Mouse (Mus musculus) right cerebral cortex, adult 2 months (tissue): Measurements from ENCODE around the gene Sh2d3c.

Experiments
- DNase-seq, 2 experiments: peaks; one replicate each; pipeline ENCODE4 v3.0.0; 2021 to 2022; ENCODE audit warnings: low spot score in 2 of 2

Sh2d3c gene

DNA sequence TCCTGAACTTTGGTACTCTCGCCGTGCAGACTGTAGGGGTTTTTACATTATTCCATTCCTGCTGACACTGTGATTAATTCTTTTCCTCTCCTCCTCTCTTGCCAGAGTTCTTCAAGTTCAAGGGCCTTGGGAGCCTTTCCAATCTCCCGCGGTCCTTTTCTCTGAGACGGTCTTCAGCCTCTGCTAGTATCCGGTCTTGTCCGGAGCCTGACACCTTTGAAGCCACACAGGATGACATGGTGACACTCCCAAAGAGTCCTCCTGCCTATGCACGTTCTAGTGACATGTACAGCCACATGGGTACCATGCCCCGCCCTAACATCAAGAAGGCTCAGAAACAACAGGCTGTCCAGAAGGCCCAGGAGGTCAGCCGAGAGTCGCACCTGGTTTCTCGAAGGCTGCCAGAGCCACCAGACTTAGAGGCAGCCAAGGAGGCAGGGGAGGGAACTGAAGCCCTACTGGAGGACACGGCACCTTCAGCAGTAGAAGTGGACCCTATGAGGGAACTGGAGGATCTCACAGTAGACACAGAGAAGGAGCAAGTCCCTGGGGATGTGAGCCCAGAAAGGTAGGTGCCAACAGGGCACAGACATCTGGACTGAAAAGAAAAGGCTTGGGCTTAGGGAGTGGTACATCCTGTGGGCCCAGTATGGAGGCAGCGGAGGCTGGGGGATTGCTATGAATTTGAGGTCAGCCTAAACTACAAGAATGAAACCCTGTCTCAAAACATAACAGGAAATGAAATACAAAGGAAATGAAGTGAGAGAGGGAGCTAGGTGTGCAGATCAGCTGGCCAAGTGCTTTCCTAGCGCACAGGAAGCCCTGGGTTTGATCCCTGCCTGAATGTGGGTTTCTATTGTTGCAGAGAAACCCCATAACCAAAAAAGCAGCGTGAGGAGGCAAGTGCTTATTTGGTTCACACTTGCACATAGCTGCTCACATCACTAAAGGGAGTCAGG lies 4.3 kb downstream of the Sh2d3c start:
- DNase-seq, result no peak

GRCm38 (mm10) chr2:32727435-32727834 lies 6.6 kb downstream of the Sh2d3c start:
- DNase-seq, result peak; percentile 81 to 85

- no peak for DNase-seq
Observed at GRCm38 (mm10) chr2:32728463-32728862, 7.6 kb downstream of the Sh2d3c start.

DNA sequence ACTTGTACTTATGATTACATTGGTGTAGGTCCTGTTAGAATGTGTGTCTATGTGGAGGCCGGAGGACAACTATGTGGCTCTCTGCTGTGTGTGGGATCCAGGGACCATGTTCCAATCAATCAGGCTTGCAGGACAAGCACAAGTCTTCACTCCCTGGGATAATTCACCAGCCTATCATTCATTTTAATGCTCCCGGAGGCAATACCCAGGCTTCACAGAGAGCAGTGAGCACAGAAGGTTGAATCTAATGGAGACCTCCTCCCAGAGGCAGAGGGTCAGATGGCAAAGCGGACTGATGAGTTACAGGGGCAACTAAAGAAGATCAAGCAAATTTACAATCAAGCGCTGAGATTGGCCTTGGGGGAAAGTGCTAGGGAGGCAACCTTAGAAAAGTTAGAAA lies 8.7 kb downstream of the Sh2d3c start:
- no peak for DNase-seq

GRCm38 (mm10) chr2:32730854-32731253 lies 10.0 kb downstream of the Sh2d3c start:
- DNase-seq, result no peak

GRCm38 (mm10) chr2:32731911-32732310 lies 11.1 kb downstream of the Sh2d3c start:
- no peak for DNase-seq

DNA sequence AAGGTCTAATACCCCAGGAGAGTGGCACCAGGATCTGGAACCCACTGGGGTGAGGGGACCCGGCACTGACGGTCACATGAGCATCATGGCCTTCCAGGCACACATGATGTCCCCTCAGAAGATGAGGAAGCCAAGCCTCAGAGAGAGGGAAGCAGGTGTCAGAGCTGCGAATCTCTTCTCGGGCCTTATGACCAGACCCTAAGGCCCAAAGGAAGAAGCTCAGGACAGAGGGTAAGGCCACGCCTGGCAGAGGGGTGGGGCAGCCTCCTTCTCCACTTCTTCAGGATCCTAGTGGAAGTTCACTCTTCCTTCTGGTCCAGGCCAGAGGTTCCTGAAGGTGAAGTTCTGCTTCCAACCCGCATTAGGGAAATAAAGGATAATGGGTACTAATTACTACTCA lies 11.8 kb downstream of the Sh2d3c start:
- no peak for DNase-seq

GRCm38 (mm10) chr2:32734480-32734879 lies 13.6 kb downstream of the Sh2d3c start:
- no peak for DNase-seq

DNA sequence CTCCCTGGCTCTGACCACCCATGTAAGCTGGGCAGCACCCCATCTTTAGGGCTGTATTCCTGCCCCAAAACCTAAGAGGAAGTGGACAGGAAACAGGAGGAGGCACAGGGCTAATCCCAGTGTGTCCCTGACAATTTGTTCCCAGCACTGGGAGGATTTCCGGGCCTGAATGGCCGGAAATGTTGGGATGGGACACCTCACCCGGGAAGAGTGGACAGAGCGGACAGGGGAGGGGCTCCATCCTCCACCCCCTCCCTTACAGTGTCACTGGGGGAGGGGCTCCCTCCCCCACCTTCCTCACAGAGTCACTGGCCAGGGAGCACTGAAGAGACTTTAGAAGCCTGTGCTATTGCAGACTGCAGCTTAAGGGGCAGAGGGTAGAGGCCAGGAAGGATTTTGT lies 14.1 kb downstream of the Sh2d3c start:
- DNase-seq, result no peak

DNA sequence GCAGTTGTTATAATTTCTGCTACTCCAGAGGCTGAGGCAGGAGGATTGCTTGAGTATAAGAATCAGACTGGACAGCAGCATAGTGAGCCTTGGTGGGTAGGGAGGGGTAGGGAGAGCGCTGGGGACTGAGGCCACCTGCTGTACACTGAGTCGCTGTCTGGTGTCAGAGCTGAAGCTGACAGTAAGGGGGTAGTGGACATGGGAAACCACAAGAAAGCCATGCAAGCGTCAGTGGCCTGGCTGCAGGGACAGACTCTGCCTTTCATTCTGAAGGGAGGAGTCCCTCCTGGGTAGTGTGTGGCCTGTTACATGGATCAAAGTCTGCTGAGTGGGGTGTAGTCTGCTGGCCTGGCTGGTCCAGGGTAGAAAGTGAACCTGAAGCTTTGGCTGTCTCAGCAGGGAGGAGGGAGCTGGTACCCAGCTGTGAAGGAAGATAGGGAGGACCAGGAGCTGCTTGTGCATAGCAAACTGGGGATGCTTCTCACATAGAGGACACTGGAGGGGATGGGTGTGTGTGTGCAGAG lies 15.5 kb downstream of the Sh2d3c start:
- no peak for DNase-seq

- no peak for DNase-seq
Observed at GRCm38 (mm10) chr2:32737008-32737407, 16.2 kb downstream of the Sh2d3c start.

- DNase-seq, result no peak
Observed at GRCm38 (mm10) chr2:32739311-32739710, 18.5 kb downstream of the Sh2d3c start.

DNA sequence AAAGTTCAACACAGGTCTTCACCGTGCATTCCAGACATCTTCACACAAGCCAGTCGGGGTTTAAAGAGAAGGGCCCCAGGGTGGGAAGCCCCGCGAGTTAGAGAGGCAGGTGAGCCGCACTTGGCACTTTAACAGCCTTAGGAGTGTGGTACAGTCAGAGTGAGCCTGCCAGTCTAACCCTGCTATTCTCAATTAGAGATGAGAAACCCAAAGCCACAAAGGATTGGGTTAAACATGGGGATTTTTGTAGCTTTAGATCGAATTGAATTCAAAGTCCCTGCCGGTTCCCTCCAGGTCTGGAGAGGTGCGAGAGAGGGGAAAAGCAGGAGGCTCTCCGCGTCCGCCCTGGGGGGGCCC lies 20.0 kb downstream of the Sh2d3c start, which contains the start of gene 6330409D20Rik:
Gene 6330409D20Rik, minus strand, starts transcription at position 101 of the 357 bp plus-strand sequence.
- no peak for DNase-seq

DNA sequence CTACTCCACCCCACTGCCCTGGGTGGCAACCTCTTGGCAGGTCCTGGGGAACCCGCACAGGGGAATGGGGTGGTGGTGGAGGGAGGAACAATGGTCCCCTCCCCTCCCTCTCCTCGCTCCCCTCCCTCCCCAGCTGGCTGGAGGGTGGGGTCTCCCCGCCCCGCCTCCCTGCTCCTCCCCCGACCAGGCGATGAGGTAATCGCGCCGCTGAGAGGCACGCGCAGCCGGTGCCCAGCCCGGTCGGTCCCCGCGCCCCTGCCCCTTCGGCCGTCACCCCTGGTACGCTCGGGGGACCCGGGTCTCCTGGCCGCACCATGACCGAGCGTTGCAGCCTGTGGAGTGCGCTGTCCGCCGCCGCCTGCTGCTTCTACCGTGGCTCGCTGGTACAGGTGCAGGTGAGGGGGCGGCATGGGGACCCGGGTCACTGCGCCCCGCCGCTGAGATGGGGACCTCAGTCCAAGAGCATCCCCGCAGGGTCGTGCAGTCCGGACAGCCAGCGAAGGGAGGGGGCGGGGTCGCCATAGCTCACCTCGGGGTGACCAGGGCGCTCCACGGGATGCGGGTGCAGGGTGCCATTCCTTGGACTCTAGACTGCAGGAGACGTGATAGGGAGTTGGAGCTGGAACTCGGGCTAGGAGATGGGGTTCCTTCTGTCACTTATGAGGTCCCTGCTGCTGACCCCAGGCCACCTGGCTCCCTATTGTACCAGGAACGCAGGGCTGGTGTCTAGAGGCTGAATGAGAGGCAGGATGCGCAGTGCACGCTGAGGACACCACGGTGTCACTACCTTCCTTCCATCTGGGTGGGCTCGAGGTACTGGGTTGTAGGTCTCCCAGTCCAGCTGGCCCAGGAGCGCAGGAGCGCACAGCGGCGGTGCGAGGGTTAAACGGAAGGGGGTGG lies 20.7 kb downstream of the Sh2d3c start:
- DNase-seq, result peak; percentile 45 to 54

GRCm38 (mm10) chr2:32742173-32742531 lies 21.3 kb downstream of the Sh2d3c start:
- DNase-seq, result peak; percentile 87

- DNase-seq, result no peak
Observed at GRCm38 (mm10) chr2:32744272-32744982, 23.6 kb downstream of the Sh2d3c start.

GRCm38 (mm10) chr2:32749082-32749481 lies 28.2 kb downstream of the Sh2d3c start:
- no peak for DNase-seq

DNA sequence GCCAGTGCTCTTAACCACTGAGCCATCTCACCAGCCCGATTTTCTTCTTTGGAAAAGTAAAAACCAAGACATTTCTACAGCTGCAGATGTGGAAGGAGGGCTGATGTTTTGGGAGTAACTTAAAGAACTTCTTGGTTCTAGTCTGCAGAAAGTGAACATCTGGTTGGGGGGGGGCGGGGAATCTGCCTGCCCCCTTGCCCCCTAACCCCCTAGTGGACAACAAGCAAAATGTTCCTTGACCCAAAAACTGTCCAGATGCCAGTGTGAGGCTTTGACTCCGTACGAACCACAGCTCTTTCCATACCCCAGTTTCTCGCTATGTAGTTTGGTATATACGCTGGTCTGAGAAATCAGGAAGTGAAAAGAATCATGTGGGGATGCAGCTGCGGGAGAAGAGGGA lies 29.3 kb downstream of the Sh2d3c start:
- DNase-seq, result no peak

DNA sequence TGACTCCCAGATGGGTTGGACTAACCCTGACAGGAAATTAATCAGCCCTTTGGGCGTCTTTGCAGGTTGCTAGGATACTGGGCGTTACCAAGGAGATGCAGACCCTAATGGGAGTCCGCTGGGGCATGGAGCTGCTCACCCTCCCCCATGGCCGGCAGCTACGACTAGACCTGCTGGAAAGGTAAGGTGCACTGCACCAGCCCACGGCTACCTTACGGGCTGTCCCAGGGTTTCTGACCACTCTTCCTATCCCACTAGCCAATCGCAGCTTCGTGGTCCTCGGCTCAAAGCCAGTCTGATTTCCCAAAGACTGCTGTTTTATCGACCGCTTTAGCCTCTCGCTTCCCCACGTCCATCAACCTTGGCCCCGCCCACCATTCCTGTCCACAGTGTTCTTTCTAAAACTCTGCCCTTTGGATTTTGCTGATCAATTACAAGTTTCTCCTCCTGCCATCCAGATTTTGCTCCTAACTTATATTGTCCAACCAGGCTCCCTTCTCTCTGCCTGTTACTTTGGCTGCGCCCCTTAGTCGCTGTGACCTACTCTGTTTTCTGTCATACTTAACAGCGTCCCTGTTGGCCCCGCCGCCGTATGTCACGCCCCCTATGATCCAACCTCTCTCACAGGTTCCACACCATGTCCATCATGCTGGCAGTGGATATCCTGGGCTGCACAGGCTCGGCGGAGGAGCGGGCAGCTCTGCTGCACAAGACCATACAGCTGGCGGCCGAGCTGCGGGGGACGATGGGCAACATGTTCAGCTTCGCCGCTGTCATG lies 30.2 kb downstream of the Sh2d3c start:
- no peak for DNase-seq

DNA sequence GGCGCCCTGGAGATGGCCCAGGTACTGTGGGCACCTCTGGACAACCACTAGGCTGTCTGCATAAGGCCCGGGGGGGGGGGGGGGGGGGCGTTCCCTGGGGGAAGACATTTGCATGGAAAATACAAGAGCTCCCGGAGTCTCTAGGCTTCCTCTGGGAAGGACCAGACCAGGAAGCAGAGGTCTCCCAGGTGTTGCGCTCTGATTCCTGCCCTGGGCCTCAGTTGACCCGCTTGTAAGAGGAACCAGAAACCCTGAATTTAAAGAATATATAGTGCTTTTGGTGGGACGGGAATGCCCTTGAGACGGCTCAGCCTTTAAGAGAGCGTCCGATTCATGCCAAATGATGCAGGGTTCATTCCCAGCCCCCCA lies 30.8 kb downstream of the Sh2d3c start:
- DNase-seq, result no peak

GRCm38 (mm10) chr2:32752181-32752580 lies 31.3 kb downstream of the Sh2d3c start:
- no peak for DNase-seq
